Mouse (Mus musculus): ENCODE data around the gene Lrp4.
"Not testable (repeated sequence)": the region's sequence is repeated elsewhere in the genome, so short reads cannot be mapped to it uniquely, and the experiment has no call there.

The Lrp4 gene

DNA sequence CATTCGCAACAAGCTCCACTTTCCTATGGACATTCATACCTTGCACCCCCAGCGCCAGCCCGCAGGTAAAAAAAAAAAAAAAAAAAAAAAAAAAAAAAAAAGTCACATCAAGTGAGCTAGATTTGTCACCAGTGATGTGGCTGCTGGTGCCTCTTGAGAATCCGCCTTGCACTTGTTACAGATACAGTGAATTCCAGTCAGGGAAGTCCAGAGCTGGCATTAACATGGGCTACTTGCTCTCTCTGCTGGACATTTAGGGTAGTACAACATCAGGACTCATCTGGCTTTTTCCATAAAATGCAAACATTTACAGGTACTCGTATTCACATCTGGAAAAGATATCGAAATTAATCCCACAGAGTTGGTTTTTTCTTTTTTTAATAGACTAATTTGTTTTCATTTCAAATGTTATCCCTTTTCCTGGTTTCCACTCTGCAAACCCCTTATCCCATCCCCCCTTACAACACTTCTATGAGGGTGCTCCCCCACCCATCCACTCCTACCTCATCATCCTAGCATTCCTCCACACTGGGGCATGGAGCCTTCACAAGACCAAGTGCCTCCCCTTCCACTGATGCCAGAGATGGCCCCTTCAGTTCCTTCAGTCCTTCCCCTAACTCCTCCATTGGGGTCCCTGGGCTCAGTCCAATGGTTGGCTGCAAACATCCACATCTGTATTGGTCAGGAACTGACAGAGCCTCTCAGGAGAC is 23.6 kb downstream of the Lrp4 start:
- Histone ChIP-seq H3K4me3 (replicated peaks; ENCODE audit: low read length) (no peak overlapping the region), H3K4me1 (replicated peaks; ENCODE audit: low read depth, low read length) (peaks cover 24% of the 10 kb centered on the region), H3K27me3 (ENCODE audit: insufficient read depth, low read length) (no peaks in the 10 kb centered on the region), H3K36me3 (ENCODE audit: insufficient read depth, low read length) (peaks cover 39% of the 10 kb centered on the region), H3K9me3 (ENCODE audit: low read length) (no peaks in the 10 kb centered on the region)
- TF ChIP-seq CTCF (conservative IDR thresholded peaks at IDR 0.05; ENCODE audit: low read length), result peak; percentile 80
- TF ChIP-seq NANOG (IDR thresholded peaks at IDR 0.05; ENCODE audit: borderline replicate concordance, low read length), result no peak

DNA sequence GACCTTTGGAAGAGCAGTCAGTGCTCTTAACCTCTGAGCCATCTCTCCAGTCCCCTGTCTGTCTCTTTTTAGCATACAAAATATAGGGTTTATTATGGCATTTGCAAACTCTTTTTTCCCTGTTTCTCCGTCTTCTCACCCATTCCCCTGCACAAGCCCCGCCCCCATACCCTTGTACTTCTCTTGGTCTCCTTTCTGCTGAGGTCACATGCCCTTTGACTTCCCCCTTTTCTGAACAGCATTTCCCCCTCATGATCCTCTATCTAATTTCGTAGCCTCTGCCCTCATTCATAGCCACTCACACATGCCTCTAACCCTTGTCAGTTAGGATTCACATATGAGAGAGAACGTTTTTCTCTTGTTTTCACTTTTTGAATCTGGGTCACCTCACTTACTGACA is 27.4 kb downstream of the Lrp4 start:
- H3K9me3 ChIP-seq (ENCODE audit: low read length), result no peaks in the 10 kb centered on the region
- H3K27me3 ChIP-seq (ENCODE audit: insufficient read depth, low read length), result no peaks in the 10 kb centered on the region
- H3K4me3 ChIP-seq (replicated peaks; ENCODE audit: low read length), result no peak overlapping the region
- H3K36me3 ChIP-seq (ENCODE audit: insufficient read depth, low read length), result peaks cover 31% of the 10 kb centered on the region
- H3K4me1 ChIP-seq (replicated peaks; ENCODE audit: low read depth, low read length), result no peaks in the 10 kb centered on the region
- TF ChIP-seq NANOG (IDR thresholded peaks at IDR 0.05; ENCODE audit: borderline replicate concordance, low read length), result no peak
- TF ChIP-seq CTCF (conservative IDR thresholded peaks at IDR 0.05; ENCODE audit: low read length), result no peak
- no peak for TF ChIP-seq POU5F1 (IDR thresholded peaks at IDR 0.05; ENCODE audit: borderline replicate concordance, low read length)

DNA sequence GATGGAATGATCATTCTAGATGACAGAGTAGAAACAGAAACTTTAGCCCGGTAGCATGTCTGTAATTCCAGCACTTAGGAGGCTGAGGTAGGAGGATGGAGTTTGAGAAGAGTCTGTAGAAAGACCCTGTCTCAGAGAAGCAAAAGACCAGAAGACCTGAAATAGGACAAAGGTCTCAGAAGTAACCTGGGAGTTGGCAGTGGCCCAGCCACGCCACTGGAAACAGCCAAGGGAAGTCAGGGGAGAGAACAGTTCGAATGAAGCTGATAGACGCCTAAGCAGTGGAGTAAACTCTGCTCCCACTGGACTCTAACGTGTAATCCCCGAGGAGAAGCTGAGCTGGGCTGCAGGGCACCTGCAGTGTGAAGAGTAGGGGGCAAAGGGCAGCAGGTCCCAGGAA is 27.9 kb downstream of the Lrp4 start:
- H3K4me1 ChIP-seq (replicated peaks; ENCODE audit: low read depth, low read length), result no peaks in the 10 kb centered on the region
- TF ChIP-seq CTCF (conservative IDR thresholded peaks at IDR 0.05; ENCODE audit: low read length) (no peak), POU5F1 (IDR thresholded peaks at IDR 0.05; ENCODE audit: borderline replicate concordance, low read length) (no peak), NANOG (IDR thresholded peaks at IDR 0.05; ENCODE audit: borderline replicate concordance, low read length) (no peak)
- H3K36me3 ChIP-seq (ENCODE audit: insufficient read depth, low read length), result peaks cover 34% of the 10 kb centered on the region
- H3K9me3 ChIP-seq (ENCODE audit: low read length), result no peaks in the 10 kb centered on the region
- H3K27me3 ChIP-seq (ENCODE audit: insufficient read depth, low read length), result no peaks in the 10 kb centered on the region
- H3K4me3 ChIP-seq (replicated peaks; ENCODE audit: low read length), result no peak overlapping the region

DNA sequence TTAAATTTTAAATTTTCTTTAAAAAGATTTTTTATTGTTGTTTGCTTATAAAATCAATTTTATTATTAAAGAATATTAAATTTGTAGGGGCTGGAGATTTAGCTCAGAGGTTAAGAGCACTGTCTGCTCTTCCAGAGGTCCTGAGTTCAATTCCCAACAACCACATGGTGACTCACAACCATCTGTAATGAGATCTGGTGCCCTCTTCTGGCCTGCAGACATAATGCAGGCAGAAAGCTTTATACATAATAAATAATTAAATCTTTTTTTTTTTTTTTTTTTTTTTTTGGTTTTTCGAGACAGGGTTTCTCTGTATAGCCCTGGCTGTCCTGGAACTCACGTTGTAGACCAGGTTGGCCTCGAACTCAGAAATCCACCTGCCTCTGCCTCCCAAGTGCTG is 30.0 kb downstream of the Lrp4 start:
- H3K9me3 ChIP-seq (ENCODE audit: low read length); H3K27me3 ChIP-seq (ENCODE audit: insufficient read depth, low read length); H3K4me3 ChIP-seq (replicated peaks; ENCODE audit: low read length); H3K4me1 ChIP-seq (replicated peaks; ENCODE audit: low read depth, low read length): not testable (repeated sequence)
- H3K36me3 ChIP-seq (ENCODE audit: insufficient read depth, low read length), result peaks cover 41% of the 10 kb centered on the region
- TF ChIP-seq CTCF (conservative IDR thresholded peaks at IDR 0.05; ENCODE audit: low read length), result peak; percentile 30

DNA sequence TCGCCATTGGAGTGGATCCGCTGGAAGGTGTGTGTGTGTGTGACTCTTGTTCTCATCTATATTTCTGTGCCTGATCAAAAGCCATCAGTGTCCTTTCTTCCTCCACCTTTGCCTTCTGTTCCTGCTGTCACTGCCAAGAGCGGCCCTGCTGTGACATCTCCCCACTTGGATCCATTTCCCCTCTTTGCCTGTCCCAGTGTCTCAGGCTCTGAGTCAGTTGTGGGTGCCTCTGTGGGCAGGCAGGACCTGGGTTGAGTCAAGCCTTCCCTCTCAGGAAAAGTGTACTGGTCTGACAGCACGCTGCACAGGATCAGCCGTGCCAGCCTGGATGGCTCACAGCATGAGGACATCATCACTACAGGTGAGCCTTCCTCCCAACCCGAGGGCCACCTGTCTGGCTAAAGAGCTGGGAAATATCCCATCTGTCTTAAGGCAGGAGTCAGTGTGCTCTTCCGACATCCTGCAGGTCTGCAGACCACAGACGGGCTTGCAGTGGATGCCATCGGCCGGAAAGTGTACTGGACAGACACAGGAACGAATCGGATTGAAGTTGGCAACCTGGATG is 34.8 kb downstream of the Lrp4 start:
- H3K9me3 ChIP-seq (ENCODE audit: low read length), result no peaks in the 10 kb centered on the region
- peaks cover 5% of the 10 kb centered on the region; the same call in 1 of the 2 replicates for H3K4me1 ChIP-seq (replicated peaks; ENCODE audit: low read depth, low read length)
- no peaks in the 10 kb centered on the region for H3K27me3 ChIP-seq (ENCODE audit: insufficient read depth, low read length)
- TF ChIP-seq NANOG (IDR thresholded peaks at IDR 0.05; ENCODE audit: borderline replicate concordance, low read length), result no peak
- peaks cover 63% of the 10 kb centered on the region for H3K36me3 ChIP-seq (ENCODE audit: insufficient read depth, low read length)
- H3K4me3 ChIP-seq (replicated peaks; ENCODE audit: low read length), result no peak overlapping the region

DNA sequence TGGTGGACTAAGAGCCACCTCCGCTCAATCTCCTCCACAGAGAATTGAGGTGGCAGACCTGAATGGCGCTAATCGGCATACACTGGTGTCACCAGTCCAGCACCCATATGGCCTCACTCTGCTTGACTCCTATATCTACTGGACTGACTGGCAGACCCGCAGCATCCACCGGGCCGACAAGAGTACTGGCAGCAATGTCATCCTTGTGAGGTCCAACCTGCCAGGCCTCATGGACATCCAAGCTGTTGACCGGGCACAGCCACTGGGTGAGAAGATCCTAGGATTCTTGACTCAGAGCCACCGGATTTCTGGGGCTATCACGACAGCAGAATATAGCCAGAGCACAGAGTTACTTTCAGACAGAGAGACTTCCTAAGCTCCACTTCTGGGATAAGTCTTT is 36.7 kb downstream of the Lrp4 start:
- no peaks in the 10 kb centered on the region for H3K9me3 ChIP-seq (ENCODE audit: low read length)
- H3K36me3 ChIP-seq (ENCODE audit: insufficient read depth, low read length), result peaks cover 65% of the 10 kb centered on the region
- TF ChIP-seq CTCF (conservative IDR thresholded peaks at IDR 0.05; ENCODE audit: low read length) (no peak), NANOG (IDR thresholded peaks at IDR 0.05; ENCODE audit: borderline replicate concordance, low read length) (no peak), POU5F1 (IDR thresholded peaks at IDR 0.05; ENCODE audit: borderline replicate concordance, low read length) (no peak)
- no peak overlapping the region for H3K4me3 ChIP-seq (replicated peaks; ENCODE audit: low read length)
- peaks cover 15% of the 10 kb centered on the region for H3K4me1 ChIP-seq (replicated peaks; ENCODE audit: low read depth, low read length)
- no peaks in the 10 kb centered on the region for H3K27me3 ChIP-seq (ENCODE audit: insufficient read depth, low read length)

DNA sequence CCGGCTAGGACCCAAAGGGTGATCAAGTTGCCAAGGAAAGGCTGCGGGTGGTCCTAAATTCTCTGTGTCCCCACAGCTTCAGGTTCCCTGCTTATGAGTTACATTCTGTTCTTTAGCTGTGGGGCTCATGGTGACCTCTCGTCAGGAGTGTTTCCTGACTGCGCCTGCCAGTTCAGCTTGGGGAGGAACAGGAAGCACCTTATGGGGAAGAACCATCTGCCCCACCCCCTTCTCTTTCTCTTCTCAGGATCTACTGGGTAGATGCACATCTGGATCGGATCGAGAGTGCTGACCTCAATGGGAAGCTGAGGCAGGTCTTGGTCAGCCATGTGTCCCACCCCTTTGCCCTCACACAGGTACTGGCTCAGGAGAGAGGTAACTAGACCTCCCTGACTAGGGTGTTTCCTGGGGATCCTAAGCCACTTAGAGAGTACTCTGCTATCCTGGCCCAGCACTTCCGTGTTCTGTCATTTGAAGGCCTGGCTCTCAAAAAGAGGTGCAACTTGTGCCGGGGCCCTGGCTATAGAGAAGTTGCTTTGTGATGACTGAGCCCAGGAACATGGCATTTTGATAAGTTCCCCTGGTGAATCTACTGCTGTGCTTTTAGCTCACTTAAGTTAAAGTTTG is 40.9 kb downstream of the Lrp4 start:
- H3K4me3 ChIP-seq (replicated peaks; ENCODE audit: low read length), result no peak overlapping the region
- TF ChIP-seq CTCF (conservative IDR thresholded peaks at IDR 0.05; ENCODE audit: low read length), result no peak
- TF ChIP-seq NANOG (IDR thresholded peaks at IDR 0.05; ENCODE audit: borderline replicate concordance, low read length), result no peak
- no peak for TF ChIP-seq POU5F1 (IDR thresholded peaks at IDR 0.05; ENCODE audit: borderline replicate concordance, low read length)
- H3K36me3 ChIP-seq (ENCODE audit: insufficient read depth, low read length), result peaks cover 46% of the 10 kb centered on the region
- no peaks in the 10 kb centered on the region for H3K9me3 ChIP-seq (ENCODE audit: low read length)
- H3K27me3 ChIP-seq (ENCODE audit: insufficient read depth, low read length), result no peaks in the 10 kb centered on the region
- peaks cover 15% of the 10 kb centered on the region for H3K4me1 ChIP-seq (replicated peaks; ENCODE audit: low read depth, low read length)

DNA sequence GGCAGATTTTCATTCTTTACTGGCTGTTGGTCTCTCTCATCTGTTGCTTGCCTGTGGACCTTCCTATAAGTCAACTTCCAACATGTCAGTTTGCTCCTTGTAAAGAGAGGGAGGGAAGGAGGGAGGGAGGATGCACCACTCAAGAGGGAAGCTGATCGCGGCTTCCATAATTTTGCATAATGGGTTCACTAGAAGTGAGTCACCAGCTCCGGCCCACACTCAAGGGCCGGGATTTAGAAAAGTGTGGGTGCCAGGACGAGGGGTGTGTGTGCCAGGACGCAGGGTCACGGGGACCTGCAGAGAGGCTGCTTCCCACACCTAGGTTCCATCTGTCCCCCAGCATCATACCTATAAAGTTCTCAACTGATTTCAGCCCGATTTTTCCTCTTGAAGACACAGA is 50.8 kb downstream of the Lrp4 start:
- peaks cover 16% of the 10 kb centered on the region for H3K36me3 ChIP-seq (ENCODE audit: insufficient read depth, low read length)
- no peaks in the 10 kb centered on the region for H3K27me3 ChIP-seq (ENCODE audit: insufficient read depth, low read length)
- no peaks in the 10 kb centered on the region for H3K9me3 ChIP-seq (ENCODE audit: low read length)
- no peaks in the 10 kb centered on the region for H3K4me1 ChIP-seq (replicated peaks; ENCODE audit: low read depth, low read length)
- H3K4me3 ChIP-seq (replicated peaks; ENCODE audit: low read length), result no peak overlapping the region
- no peak for TF ChIP-seq NANOG (IDR thresholded peaks at IDR 0.05; ENCODE audit: borderline replicate concordance, low read length)
- no peak for TF ChIP-seq POU5F1 (IDR thresholded peaks at IDR 0.05; ENCODE audit: borderline replicate concordance, low read length)
- no peak for TF ChIP-seq CTCF (conservative IDR thresholded peaks at IDR 0.05; ENCODE audit: low read length)

DNA sequence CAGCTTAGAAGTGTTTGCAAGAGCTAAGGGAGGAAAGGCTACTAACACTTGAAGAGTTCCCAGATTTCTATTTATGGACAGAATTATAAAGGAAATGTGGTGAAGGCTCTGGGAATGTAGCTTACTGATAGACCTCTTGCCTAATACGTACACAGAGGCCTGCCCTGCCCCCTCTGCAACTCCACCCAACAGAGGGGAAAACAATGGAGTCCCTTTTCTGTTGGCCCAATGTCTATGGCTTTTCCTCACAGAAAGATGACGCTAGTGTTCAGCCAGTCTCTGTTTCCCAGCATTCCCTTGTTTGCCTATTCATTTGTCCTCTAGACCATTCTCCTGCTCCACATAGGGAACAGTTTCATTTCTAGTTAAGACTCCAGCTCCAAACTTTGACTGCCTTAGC is 59.9 kb downstream of the Lrp4 start:
- Histone ChIP-seq H3K27me3 (ENCODE audit: insufficient read depth, low read length) (no peaks in the 10 kb centered on the region), H3K4me1 (replicated peaks; ENCODE audit: low read depth, low read length) (peaks cover 12% of the 10 kb centered on the region), H3K9me3 (ENCODE audit: low read length) (no peaks in the 10 kb centered on the region), H3K4me3 (replicated peaks; ENCODE audit: low read length) (no peak overlapping the region), H3K36me3 (ENCODE audit: insufficient read depth, low read length) (peaks cover under 1% of the 10 kb centered on the region; the same call in 1 of the 2 replicates)
- TF ChIP-seq POU5F1 (IDR thresholded peaks at IDR 0.05; ENCODE audit: borderline replicate concordance, low read length) (no peak), NANOG (IDR thresholded peaks at IDR 0.05; ENCODE audit: borderline replicate concordance, low read length) (no peak), CTCF (conservative IDR thresholded peaks at IDR 0.05; ENCODE audit: low read length) (no peak)

Measured in E14TG2a.4 (cell line).